Mouse (Mus musculus) neural tube, embryonic 10.5 days (tissue): Measurements from ENCODE around the gene Acly.
A peak's percentile ranks its signal among the peaks of the same experiment; 100 is the strongest.
"Not testable (repeated sequence)": the region's sequence is repeated elsewhere in the genome, so short reads cannot be mapped to it uniquely, and the experiment has no call there.

Source experiments
- DNase-seq: peaks from one replicate; pipeline ENCODE4 v3.0.0-alpha.2; 2017; ENCODE audit warnings: low spot score; ENCODE audit errors: extremely low spot score

Acly gene

DNA sequence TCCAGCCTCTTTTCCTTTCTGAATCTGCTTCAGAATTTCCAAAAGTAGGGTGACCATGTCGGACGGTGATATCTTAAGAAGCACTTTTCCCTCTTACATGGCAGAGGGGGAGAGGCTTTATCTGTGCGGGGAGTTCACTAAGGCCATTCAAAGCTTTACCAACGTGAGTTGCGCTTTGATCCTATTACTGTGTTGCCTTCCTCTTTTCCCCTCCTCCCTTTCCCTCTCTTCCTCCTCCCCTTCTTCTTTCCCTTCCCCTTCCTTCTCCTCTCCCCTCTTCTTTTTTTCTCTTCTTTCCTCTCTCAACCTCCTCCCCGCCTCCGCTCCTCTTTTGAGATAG, 17.9 kb upstream of the Acly start:
- no peak for DNase-seq

DNA sequence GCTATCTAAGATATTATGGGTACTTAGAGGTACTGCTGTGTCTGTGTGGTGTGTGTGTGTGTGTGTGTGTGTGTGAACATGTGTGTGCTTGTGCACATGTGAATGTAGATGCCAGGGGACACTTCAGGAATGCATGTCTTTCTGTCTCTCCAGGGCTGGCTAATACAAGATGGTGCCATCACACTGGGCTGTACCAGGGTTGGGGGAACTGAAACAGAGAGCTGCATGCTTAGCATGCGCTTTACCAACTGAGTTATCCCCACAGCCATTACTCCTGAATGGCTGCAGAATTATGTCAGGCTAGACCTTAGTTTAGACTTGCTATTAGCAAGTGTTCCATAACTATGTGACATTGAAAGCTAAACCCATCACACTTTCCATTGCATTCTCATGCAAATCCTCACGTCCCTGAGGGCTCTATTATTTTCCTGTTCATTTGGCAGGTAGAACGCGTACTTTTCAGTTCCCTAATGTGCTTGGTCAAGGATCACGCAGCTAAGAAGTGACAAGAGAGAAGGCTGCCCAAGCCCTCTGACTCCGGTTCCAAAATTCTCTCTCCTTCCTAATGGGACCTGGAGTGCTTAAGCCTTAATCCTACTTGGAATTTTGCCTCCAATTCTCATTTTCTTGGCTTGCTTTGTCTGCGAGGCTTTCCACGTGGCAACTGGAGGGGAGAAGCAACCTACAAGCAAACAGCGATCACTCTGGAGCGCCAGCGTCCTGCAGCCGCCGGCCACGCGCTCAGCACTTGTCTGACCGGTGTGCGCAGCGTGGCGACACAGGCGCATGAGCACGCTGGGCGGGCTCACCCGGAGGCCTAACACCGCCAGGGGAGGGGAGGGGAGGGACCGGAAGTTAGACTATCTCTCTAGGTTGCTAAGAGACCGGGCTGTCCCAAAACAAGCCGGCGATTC, 17.3 kb upstream of the Acly start, which contains the start of gene Ttc25:
Gene Ttc25, plus strand, starts transcription at position 776 of the 914 bp plus-strand sequence.
- peak; percentile 89 for DNase-seq

DNA sequence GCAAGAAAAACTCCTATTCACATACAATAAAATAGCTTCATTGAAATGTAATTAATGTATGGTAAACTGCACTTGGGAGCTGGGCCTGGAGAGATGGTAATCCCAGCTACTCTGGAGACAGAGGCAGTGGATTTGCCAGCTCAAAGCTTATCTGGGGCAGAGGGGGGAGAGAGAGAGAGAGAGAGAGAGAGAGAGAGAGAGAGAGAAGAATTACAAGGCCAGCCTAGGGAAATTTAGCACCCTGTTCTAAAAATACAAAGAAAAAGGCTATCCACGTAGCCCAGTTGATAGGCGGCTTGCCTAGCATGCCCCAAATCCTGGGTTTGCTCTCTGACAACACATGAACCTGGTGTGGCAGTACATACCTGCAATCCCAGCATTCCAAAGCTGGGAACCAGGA, 13.8 kb upstream of the Acly start:
- no peak for DNase-seq

DNA sequence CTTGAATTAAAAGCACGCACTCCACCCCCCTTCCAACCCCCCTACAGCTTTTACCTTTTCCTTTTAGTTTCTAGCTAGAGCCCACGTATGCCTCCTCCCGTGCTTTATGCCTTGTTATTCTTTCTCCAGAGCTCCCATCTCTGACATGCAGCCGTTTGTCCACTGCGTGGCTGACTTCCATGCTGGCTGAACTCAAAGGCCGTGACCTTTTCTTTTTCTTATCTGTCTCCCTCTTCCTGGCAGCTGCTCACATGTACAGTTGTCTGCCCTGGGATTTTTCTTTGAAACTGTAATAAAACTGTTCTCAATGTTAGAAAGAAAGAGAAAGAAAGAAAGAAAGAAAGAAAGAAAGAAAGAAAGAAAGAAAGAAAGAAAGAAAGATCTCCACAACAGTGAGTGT, 13.2 kb upstream of the Acly start:
- DNase-seq = no peak

DNA sequence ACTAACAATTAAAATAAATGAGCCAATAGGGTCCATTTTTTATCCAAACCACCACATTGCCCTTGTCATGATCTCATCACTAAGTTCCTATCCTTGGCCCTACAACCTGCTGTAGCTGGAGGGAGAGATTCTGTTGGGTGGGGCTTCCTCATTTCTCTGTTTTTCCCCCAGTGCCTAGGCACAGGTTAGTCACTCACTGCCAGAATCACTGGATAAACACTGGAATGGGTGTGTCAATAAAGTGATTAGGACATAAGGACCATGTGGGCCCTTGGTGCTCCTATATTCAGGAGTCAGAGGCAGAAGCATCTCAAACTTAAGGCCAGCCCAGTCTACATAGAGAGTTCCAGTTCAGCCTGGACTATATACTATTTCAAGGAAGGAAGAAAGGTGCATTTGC, 8.7 kb upstream of the Acly start:
- DNase-seq = no peak

DNA sequence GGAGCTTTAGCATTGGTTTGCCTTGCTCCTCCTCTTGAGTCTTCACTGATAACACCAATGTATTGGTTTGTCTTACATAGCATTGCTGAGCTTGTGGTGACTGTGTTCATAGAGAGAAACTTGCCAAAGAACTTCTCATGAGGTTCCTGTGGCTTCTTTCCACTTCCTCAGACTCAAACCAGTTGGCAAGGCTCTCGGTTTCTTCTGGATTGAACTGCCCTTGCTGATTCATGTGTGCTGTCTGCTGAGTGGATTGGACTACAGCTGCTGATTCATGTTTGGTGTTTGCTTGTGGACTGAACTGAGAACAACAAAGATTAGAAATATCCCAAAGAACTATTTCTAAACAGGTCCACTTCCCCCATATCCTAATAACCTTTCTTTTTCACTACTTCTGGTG, 8.2 kb upstream of the Acly start:
- no peak for DNase-seq

DNA sequence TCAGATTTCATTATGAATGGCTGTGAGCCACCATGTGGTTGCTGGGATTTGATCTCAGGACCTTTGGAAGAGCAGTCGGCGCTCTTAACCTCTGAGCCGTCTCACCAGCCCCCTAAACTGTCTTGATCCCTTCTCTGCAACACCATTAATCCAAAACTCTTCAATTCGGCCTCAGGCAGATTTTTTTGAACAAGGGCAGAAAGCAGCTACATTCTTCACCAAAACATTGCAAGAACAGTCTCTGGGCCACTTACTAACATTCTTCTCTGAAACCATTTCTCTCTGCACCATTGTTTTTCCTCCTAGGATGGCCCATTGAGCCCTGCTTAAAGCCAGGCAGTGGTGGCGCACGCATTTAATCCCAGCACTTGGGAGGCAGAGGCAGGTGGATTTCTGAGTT, 7.0 kb upstream of the Acly start:
- DNase-seq = not testable (repeated sequence)

DNA sequence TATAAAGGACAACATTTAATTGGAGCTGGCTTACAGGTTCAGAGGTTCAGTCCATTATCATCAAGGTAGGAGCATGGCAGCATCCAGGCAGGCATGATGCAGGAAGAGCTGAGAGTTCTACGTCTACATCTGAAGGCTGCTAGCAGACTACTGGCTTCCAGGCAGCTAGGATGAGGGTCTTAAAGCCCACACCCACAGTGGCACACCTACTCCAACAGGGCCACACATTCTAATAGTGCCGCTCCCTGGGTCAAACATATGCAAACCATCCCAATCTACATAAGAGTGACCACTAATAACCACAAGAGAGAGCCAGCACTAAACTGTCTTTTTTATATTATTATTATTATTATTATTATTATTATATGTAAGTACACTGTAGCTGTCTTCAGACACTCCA, 6.6 kb upstream of the Acly start:
- not testable (repeated sequence) for DNase-seq

DNA sequence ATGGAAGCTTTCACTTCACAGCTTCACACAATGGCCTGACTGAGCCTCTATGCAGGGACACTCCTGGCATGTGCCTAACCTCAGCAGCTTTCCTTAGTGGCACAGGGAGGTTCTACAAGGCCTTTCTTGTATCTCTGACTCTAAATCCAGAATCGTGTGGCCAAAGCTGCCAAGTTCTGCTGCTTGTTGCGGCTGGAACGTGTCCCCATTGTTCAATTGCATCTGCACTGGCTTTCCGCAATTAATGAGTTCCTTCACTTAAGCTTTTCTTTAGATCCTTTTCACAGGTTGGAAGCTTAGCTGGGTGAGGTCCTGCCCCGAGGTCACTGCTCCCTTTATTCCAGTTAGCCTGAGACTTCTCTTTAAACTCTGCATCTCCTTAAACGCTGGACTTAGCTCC, 6.1 kb upstream of the Acly start:
- DNase-seq = no peak

DNA sequence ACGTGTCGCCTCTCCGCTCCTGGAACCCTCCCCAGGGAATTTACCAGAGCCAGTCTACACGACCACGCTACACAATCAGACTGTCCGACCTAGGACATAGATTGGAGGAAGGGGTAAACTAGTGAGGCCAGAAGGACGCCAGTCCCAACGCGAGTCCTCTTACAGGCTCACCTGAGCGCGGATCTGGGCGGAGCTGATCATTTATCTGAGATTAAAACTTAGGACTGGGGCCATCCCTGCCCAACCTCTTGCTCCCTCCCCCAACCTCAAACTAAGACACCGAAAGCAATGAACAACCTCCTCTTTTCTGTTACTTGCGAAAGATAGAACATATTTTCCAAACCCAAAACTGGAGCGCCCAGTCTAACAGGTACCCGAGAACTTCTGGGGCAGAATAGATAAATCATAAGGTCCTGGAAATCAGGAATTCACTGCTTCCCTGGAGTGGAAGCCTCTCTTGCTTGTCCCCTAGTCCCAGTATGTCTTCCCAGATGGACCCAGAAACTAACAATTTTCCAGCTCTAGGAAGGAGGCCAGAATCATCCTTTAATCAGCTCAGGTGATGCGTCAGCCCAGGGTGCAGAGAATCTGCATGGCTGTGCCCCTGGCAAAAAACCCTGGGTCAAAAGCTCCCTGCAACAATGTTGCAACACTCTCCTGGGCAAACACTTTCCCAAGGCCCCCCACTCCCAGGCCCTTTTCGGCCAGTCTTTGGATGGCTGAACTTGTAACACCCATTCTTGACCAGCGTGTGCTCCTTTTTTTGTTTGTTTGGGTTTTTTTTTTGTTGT, 770 bp upstream of the Acly start:
- no peak for DNase-seq

DNA sequence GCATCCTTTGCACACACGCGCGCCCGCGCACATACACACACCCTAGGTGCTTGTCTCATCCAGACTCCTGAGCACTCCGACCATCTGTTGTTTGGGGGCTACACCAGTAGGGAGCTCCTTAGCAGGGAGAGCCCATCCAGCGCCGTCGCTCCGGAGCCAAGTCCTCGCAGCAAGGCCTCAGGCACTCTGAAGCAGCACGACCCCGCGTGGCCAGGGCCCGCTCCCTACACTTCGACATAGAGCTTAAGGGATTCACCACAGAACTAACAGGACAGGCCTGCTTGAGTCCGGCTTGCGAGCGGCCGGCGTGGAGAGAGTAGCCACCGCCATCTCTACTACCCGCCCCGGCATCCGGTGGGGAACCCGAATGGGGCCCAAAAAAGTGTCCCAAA, 738 bp downstream of the Acly start:
- peak; percentile 77 for DNase-seq

DNA sequence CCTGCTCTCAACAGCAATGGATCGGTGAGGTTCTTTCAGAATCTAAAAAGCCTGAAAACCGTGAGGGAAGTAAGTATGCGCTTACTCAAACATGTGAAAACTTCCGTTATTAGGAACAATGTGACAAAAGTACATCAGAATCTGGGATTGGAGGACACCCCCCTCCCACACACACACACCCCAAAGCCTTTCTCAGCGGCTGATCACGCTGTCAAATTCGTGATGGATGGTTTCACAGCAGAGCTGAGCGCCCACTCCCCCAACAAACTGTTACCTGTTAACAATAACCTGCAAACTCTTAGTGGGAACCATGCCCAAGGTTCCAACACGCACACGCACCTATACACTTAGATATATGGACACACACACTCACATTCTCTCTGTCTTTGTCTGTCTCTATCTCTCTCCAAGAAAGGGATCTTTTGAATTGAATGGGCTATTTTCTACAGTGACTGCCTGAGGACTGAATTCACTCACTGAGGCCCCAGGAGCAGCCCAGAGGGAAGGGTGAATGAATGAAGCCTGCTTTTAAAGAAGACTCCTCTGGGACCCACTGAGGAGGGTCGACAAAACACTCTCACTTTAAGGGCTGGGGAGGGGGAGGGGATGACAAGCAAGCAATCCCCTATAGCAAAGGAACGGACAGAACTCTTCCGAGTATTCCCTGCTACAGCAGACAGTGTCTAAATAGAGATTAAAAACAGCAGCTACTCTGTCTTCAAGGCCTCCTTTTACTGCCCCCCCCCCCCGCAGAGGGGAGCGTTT, 1.6 kb downstream of the Acly start:
- peak; percentile 41 for DNase-seq

DNA sequence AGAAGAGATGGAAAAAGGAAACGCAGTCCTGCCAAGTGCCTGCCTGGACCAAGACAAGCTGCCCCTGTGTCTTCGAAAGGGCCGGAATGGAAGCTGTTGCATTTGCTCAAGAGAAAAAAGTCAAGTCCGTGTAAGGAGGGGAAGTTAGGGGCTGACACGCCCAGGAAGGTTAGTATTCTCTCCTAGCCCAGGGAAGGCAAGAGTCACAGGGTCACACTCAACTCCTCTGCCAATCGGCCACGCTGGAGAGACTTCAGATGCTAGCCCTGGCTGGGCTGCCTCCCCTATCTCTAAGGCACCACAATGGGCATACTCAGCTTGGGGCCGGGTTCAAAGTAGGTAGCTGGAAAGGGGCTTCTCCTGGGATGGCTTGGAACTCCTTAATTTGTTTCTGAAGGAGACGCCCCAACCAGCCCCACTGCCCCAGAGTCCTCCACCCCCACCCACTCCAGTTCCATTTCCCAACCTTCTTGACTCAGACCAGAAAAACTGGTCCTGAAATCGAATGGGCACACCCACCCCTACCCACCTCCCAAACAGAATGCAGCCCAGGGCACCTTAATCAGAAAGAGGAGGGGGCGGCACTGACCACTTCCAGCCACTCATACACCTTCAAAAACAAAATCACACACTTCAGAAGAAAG, 2.7 kb downstream of the Acly start:
- DNase-seq = no peak

DNA sequence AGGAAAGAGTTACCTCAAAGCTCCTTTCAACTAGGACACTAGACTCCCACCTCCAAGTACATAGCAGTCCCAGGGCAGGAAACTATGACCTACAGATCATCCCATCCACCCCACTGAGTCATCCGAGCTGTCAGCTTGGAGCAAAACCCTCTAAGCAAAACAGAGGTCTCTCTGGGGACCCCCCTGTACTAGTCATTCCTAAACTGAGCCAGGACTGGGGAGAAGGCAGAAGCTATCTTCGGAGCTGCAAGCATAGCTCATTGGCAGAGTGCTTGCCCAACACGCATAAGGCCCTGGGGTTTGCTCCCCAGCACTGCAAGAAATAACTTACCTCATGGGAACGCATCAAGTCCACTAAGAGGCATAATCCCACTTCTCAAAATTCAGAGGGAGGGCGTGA, 3.4 kb downstream of the Acly start:
- DNase-seq = no peak

DNA sequence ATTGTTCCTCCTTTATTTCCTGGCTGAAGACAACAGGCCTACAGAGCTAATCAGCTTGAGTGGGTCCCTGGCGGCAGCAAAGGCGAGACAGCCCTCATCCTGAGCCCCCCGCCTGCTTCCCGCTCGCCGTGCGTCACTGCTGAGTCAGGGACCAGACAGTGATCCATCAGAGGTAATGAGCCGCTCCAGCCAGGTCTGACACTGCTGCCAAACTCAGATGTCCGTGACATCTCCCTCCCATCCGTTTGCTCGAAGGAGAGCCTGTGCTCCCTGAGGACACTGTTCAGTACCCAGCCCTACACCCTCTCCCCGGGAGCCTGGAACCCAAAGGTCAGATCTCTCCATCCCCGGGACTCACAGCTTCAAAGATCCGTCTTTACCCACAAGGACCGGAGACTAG, 7.0 kb downstream of the Acly start:
- no peak for DNase-seq

DNA sequence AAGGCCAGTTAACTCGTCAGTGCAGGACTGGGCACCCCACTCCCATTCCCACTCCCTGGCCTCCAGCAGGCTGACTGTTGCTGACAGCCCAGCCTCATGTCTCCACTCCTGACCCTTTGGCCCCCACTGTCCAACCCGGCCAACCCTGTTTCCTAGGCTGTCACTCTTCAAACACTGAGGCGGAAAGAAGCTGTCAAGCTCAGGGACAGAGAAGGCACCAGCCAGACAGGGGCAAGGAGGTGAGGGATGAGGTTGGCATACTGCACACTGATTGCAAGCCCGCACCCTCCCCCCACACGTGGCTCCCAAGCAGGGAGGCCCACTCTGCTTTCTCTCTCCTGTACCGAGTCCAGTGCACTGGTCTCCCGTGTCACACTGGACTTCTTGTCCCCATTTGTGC, 8.6 kb downstream of the Acly start:
- DNase-seq = no peak

DNA sequence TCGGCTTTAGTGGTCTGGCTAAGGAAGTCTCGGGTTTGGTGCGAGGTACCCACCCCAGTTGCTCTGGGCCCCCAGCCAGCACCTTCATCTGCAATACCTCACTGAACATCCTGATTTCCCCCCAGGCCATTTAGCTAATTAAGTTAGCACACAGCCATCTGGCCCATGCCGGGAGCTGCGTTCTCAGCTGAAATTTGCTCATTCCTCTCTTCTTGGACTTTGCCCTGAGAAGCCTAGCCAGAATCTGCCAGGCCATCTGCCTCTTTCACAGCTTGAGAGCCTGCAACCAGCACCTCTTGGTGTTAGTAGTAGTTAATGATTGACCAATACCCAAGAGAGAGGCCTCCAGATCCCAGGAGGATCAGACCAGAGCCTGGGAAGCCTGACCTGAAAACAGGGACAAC, 9.6 kb downstream of the Acly start:
- no peak for DNase-seq

DNA sequence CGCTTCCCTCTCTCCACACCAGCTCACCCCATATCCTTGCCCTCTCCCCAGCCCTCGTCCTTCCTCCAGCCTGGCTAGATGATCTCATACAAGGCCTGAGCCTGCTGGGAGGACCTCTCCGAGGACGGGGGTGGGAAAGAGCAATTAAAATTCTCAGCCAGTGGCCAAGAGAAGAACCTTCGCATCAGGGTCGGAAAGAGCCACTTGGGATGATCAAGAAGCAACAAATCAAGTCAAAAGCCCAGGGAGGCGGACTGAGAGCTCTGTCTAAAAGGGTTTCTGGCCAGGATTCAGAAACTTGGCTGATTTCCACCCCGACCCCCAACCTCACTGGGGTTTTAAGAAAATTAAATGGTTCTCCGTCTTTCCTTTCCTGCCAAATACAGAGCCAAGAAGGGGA, 11.5 kb downstream of the Acly start:
- DNase-seq = no peak

DNA sequence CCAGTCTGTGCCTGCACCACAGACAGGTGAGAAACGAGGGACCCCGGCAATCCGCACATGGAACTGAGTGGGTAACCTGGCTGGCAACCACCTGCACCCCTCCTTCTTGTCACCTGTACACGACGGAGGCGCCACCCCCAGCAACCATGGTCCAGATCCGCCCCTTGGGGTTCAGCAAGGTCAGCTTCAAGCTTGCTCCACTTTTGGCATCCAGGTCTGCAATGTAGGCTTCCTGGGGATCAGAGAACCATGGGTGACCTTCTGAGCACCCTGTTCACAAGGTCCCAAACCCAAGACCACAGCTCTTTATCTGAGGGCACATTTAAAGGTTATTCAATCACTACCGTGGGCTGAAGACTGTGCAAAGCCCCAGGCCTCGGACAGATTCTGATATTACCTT, 12.0 kb downstream of the Acly start:
- DNase-seq = no peak

DNA sequence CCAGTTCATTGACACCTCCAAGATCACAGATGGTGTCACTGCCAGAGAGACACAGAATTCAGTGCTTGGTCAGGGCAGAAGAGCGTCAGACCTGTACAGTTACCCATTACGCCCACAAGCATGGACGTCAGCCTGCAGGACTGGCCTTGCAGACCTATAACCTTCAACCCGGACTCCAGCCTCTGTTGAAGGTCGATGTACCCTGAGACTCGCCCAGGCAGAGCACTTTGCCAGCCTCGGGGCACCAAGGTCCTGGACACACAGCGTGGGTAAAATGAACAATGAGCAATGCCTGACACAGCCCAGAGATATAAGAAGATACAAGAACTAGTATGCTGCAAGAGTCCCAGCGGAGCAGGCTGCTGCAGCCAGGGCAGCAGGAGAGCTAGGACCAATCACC, 12.7 kb downstream of the Acly start:
- DNase-seq = no peak

DNA sequence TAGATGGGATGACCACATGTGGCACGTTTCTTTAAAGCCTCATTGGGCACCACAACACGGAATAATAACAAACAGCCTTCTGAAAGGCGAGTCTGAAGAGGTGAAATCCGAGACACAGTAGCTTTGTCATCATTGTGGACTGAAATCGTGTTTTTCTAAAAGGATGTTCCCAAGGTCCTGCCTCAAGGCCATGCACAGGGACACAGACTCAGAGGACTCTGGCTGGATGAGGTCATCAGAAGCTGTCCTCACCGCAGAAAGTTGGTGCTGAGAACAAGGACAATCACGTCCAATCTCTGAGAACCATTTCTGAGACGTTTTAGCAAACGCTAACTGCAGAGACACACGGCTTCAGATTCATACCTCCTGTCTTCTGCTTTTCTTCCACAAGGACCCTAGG, 14.1 kb downstream of the Acly start:
- DNase-seq = no peak

DNA sequence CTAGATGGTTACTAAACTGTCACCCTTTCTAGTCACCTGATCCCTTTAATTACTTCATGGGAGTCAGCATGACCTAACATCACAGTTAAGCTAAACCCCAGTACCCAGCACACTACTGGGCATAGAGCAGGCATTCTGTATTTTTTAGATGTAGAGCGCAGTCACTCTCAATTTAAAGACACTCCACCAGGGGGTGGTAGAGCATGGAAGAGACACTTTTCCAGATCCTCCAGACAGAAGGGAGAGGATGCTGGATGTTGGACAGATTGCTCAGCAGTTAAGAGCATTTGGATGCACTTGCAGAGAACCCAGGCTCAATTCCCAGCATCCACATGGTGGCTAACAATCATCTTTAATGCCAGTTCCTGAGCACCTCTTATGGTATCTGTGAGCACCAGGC, 15.4 kb downstream of the Acly start:
- no peak for DNase-seq
